Mouse (Mus musculus) ZHBTc4 (cell line): Measurements from ENCODE around the gene Krt75.

Experiments
- DNase-seq: peaks from one replicate; pipeline ENCODE4 v3.0.0-alpha.2; 2011; ENCODE audit warnings: low read depth, low spot score

Krt75 gene

GRCm38 (mm10) chr15:101573796-101574345 is at the start of gene Krt75:
Gene Krt75, minus strand, starts transcription at chr15:101573904.
- no peak for DNase-seq

GRCm38 (mm10) chr15:101599123-101599522 is 25.4 kb upstream of the Krt75 start:
- no peak for DNase-seq

DNA sequence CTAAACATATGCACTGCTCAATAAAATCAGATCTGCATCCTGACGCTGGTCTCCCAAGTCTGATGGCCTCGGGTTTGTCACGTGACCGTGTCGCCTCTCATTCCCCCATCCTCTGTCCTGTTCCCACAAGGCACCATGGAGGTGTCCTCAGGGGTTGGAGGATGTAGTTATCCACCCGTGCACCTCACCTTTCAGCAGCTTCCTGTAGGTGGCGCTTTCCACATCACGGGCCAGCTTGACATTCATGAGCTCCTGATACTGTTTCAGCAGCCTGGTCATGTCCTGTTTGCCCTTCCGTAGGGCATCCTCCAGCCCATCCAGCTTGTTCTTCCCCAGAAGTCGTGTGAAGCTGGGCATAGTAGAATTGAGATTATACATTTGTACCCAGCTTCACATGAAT is 14.5 kb upstream of the Krt75 start:
- DNase-seq: peak; percentile 73

- no peak for DNase-seq
Observed at GRCm38 (mm10) chr15:101584456-101584855, 10.8 kb upstream of the Krt75 start.

DNA sequence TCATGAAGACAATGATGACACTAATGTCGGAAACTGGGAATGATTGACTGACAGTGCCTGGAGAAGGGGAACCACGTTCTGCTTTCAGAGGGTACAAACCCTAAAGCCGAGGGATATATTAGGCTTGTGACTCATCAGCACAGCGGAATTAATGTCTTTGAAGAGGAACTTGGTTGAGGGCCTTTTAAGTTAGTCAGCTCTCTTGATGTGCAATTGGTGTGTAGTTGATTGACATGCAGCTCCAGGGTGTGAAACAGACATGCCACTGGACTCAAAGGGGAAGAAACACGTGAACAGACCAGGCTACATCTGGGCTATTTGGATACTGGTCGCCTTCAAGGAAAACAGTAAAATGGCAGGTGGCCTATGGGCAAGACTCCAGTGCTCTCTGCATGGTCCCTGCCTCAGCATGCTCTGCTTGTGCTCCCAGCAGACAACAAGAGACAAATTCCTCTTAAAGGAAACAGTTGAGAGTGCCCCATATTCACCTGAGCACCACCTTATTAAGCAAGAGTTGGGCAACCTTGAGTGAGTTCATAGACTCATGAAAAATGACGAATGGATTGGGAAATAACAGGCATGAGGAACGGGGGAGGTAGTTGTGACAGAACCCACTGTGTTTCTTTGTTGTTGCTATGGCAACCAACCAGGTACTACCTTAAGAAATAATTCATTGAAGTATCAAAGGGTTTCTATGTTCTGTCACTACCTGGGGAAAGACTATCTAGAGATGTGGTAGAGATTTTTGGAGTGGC is 9.7 kb upstream of the Krt75 start:
- no peak for DNase-seq

DNA sequence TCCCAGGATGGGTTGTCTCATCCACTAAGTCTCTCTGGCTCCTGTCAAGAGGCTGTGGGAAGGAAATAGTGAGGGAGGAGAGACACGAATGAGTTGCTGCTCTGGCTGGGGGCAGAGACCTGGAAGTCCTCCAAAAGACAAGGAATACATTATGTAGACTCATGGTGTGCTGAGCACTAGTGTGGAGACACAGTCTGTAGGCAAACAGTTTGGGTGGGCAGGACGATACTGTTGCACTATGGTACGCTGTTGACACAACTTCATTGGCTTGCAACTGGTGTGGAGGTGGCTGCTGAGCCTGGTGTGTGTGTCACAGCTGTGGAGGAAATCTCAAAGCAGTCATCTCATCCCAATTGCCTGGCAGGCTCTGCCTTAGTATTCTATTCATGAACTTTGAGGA is 8.0 kb upstream of the Krt75 start:
- DNase-seq: no peak

DNA sequence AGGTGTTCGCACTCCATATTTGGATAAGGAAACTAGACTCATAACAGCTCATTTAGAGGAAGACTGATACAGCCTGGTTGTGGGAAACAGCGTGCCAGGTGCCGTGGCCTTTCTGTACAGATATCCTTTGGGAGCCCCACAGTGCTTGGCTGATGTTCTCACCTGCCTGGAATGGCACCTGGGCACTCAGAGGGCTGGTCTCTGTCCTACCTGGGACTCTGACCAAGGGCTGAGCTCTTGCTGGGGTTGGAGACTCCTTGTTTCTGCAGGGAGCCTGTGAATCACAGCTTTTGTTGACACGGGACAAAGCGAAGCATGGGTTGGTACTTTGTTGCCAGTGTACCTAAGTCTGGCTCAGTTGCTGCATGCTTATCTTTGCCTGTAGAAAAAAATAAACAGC is 1.8 kb upstream of the Krt75 start:
- no peak for DNase-seq

GRCm38 (mm10) chr15:101567780-101568179 is 5.9 kb downstream of the Krt75 start:
- DNase-seq: peak; percentile 38

GRCm38 (mm10) chr15:101562850-101563249 is 10.9 kb downstream of the Krt75 start, which contains the start of gene Krt90:
Gene Krt90, minus strand, starts transcription at chr15:101562950.
- no peak for DNase-seq

DNA sequence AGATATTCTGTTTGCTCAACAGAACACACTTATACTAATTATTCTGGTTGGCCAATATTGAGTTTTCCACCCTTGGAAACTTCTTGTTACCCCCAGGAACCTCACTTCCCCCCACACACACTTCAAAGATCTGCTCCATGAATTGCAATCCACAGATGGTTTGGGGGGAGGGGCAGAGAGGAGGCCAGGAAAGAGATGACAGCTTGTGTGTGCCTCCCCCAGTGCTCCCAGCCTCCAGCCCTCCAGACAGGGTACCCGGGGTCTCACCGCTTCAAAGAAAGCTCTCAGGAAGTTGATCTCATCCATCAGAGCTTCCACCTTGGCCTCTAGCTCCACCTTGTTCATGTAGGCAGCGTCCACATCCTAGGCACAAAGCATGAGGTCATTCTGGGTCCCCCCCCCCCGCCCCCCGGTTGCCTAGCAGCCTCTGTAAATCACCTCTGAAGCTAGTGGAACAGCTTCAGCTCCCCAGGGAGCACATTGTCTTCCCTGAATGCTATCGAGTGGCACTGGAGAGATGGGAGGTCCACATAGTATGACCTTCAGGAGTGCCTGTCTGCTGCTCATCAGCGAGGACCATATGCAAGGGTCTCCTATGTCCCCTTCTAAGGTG is 15.6 kb downstream of the Krt75 start:
- peak; percentile 39 for DNase-seq

DNA sequence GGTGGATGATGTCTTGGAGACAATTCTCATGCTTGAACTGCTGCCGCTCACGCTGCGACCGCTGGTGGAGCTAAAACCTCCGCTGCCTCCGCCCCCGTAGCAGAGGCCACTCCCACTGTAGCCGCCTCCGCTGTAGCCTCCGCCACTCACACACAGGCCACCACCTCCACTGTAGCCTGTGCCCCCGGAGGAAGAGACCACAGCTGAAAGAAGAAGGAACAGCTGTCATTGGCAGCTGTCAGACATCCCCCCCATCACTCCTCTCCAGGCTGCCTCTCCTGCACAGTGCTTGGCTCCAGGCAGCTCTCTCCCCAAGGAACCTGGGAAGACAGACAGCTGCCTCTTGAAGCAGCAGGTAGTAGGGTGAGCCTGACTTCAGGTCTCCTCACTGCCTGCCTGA is 20.5 kb downstream of the Krt75 start:
- DNase-seq: peak; percentile 47

- DNase-seq: no peak
Observed at GRCm38 (mm10) chr15:101552188-101552587, 21.5 kb downstream of the Krt75 start.

- no peak for DNase-seq
Observed at GRCm38 (mm10) chr15:101550567-101550966, 23.1 kb downstream of the Krt75 start, which contains the start of gene Krt82. Gene Krt82, minus strand, starts transcription at chr15:101550667.

GRCm38 (mm10) chr15:101544478-101544877 is 29.2 kb downstream of the Krt75 start:
- DNase-seq: no peak

DNA sequence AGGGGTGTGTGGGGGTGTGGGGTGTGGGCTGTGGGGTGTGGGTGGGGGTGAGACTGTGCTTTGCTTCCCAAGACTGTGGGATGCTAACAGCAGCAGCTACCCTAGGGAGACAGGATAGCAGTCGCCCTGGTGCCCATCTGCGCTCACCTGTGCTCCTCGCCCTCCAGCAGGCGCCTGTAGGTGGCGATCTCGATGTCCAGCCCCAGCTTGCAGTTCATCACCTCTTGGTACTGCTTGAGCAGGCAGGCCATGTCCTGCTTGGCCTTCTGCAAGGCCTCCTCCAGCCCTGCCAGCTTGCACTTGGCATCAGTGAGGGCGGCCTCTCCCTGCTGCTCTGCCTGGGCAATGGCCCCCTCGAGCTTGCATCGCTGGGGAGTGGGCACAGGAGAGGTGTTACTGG is 31.2 kb downstream of the Krt75 start:
- peak; percentile 28 for DNase-seq

GRCm38 (mm10) chr15:101538580-101538900 is 35.2 kb downstream of the Krt75 start:
- no peak for DNase-seq

GRCm38 (mm10) chr15:101537864-101538579 is 35.7 kb downstream of the Krt75 start:
- no peak for DNase-seq

DNA sequence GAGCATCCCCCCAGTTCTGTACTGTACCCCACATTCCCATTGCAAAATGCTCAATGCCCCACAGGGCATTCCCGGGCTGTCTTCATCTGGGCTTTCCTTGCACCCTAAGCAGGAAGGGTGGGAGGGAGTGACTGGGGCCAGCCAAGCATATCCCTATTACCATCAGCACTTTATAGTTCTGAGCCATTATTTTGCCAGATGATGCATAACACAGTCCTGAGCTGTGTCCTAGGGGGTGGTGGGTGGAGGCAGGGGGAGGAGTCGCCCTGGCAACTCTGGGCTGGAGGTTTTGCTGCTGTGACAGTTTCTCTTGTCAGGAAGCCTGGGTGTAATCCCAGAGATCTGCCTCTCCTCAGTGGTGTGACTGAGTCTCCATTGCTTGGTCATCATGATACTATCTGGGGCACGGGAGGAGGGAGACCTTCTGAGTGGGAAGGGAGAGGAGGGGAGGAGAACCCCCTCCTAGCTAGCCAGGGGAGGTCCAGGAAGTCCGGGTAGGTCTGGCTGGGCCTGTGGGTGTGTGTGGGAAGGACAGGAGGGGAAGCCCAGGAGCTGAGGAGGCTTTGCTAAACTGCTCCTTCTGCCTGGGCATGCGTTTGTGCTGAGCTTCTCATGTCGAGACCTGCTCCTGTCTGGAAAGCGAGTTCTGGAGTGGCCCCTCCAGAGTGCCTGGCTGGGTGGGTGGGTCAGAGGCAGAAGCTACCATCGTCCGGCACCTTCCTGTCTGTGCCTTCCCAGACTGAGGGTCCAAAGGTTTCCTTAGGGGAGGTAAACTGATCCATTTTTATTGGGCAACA is 37.5 kb downstream of the Krt75 start:
- no peak for DNase-seq

GRCm38 (mm10) chr15:101532720-101533119 is 41.0 kb downstream of the Krt75 start, which contains the start of gene Krt84:
Gene Krt84, minus strand, starts transcription at chr15:101532820.
- no peak for DNase-seq

DNA sequence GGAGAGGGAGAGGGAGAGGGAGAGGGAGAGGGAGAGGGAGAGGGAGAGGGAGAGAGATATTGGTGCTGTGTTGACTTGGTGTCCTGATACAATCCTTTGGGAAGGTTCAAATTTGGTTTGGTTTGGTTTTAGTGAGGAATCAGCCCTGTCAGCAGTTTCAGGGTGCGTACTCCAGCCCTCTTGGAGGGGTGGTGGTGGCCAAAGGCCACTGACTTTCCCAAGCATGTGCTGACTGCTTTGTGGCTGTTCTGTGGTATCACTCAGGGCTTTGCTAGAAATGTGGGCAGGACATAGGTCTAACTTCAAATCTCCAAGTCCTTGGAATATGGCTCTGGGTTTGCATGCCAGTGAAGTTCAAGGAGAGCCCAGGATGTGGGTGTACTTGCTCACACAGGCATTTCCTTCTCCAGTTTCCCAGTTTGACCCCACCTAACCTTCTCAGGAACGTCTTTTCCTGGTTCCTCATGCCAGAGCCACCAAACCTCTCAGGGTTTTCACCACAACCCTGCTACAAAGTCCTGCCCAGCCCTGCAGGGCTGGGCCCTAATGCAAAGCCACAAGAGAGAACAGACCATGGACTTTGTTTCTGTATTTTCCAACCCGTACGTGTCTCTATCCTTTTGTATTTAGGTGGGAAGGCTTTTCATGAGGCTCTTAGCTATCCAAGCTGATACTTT is 51.0 kb downstream of the Krt75 start:
- DNase-seq: no peak

GRCm38 (mm10) chr15:101519792-101520191 is 53.9 kb downstream of the Krt75 start:
- DNase-seq: peak; percentile 75
